Mouse (Mus musculus) erythroblast, embryonic 14.5 days (primary cell): ENCODE data around the gene Rdh13.

Experiments used
- GATA1 ChIP-seq: IDR thresholded peaks from 2 replicates; pipeline ENCODE4 v1.6.1; 2012; ENCODE audit warnings: low read length, inconsistent platforms, mixed read lengths
- TAL1 ChIP-seq: IDR thresholded peaks from 3 replicates; pipeline ENCODE4 v1.6.1; 2012; ENCODE audit warnings: low read length, inconsistent platforms, mixed read lengths

DNA sequence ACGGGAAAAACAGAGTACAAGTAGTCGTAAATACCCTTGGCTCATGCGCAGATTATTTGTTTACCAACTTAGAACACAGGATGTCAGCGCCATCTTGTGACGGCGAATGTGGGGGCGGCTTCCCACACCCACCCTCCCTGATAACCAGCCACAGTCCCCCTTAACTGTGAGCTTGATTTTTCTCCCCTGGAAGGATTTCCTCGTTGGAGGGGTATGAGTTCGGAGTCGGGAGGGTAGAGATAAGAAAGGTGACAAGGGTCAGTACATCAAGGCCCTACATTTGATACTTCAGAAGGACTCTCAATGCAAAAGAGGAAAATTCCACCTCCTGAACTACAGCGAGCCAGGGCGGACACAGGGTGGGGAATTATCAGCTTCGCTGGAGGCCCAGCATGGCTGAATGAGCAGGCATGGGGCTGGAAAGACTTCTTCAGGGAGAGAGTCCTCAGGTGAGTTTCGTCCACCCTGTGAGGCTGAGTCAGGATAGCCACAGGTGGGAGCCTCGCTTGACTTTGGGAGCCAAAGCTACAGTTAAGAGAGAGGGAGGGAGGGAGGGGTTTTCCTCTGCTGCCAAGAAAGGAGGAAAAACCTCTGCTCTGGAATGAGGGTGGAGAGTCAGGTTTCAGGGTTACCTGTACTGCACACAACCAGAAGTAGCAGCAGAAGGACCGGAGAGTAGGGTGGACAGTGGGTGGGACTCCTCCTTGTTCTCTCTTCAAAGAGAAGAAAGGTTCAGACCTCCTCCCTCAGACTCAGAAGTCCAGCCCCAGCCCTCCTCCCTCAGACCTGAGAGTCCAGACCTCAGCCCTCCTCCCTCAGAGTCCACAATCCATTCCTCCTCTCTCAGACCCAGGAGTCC lies 15.4 kb upstream of the Rdh13 start, which contains the start of gene Eps8l1:
- TF ChIP-seq GATA1 (no peak), TAL1 (no peak)
